Mouse (Mus musculus): ENCODE data around the gene Ptpn7. TPM values are rescaled to one million over a fixed set of nuclear protein-coding genes. Genes with fewer than 3 reads are reported as not detected.

The Ptpn7 gene
- total and polyA plus RNA-seq, 3 experiments = 202 to 215 TPM; not detected in 1

DNA sequence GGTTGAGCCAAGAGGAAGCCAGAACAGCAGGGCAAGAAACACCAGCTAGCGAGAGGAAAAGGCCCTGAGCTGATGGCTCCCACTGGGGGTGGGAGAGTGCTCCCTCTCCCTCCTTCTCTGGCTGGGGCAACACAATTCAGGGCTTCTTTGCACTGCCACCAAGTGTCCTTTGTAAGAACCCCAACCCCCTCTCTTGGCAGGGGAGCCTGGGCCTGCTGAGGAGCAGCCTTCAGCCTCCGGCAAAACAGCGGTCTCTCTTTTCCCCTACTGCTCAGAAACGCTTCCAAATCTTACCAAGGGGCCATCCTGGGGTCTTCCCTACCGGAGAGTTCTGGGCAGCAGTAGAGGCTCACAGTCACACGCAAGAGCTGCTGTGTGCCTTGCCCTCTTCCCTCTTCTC, 30.2 kb downstream of the Ptpn7 start:
- no peak overlapping the region for H3K27ac ChIP-seq (ENCODE audit: control insufficient read depth, low read depth, low read length)
- no peaks in the 10 kb centered on the region for H3K79me2 ChIP-seq (ENCODE audit: control insufficient read depth, insufficient read depth, low read length, poor library complexity)
- H3K9ac ChIP-seq (ENCODE audit: control insufficient read depth, low read depth, low read length, poor library complexity, severe bottlenecking) = no peak overlapping the region
- H3K4me1 ChIP-seq (ENCODE audit: control insufficient read depth in 1 of 2, insufficient read depth in 2 of 2, low read length in 2 of 2) = no peaks in the 10 kb centered on the region
- no peaks in the 10 kb centered on the region for H3K36me3 ChIP-seq (ENCODE audit: control insufficient read depth in 1 of 2, insufficient read depth in 2 of 2, low read length in 2 of 2)
- peaks cover 2 to 3% of the 10 kb centered on the region in 2 experiments; a peak in 3 of 4 replicates for H3K27me3 ChIP-seq (ENCODE audit: control insufficient read depth in 1 of 2, insufficient read depth in 2 of 2, low read length in 2 of 2)
- no peak overlapping the region for H3K4me3 ChIP-seq (ENCODE audit: control insufficient read depth in 1 of 2, insufficient read depth in 1 of 2, low read depth in 2 of 2, low read length in 2 of 2)
- no peak for TF ChIP-seq RCOR1 (IDR thresholded peaks at IDR 0.05; ENCODE audit: low read depth, low read length)
- no peak for TF ChIP-seq ZNF384 (IDR thresholded peaks at IDR 0.05; ENCODE audit: low read depth, low read length)
- no peak for TF ChIP-seq BHLHE40 (IDR thresholded peaks at IDR 0.05; ENCODE audit: borderline replicate concordance, low read depth, low read length)
- DNase-seq (ENCODE audit: low read depth, low spot score) = no peak
- no peaks in the 10 kb centered on the region for H3K9me3 ChIP-seq (replicated peaks; ENCODE audit: insufficient read depth, low read length)

DNA sequence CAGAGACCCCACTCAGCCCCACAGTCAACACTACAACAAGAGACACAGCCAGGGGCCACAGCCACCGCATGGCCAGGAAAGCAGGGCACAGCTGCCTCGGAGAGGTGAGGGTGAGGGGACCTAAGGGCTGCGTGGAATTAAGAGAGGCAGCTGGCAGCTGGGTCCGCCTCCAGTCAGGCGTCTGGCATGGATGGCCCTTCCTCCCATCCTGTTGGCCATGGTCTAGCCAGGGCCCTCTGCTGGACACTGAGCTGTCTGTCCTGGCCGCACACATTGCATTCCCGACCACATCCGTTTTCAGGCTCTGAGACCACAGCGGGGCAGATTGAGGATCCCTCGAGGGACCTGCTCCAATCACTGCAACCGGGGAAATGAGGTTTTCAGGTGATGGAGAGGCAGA, 34.9 kb downstream of the Ptpn7 start, which contains the start of gene Gpr37l1:
TSS of gene Gpr37l1 (minus strand) at position 247 of the 400 bp plus-strand sequence.
- Histone ChIP-seq H3K27ac (ENCODE audit: control insufficient read depth, low read depth, low read length) (no peak within 1 kb of the TSS), H3K4me3 (ENCODE audit: control insufficient read depth in 1 of 2, insufficient read depth in 1 of 2, low read depth in 2 of 2, low read length in 2 of 2) (no peak within 1 kb of the TSS), H3K9ac (ENCODE audit: control insufficient read depth, low read depth, low read length, poor library complexity, severe bottlenecking) (no peak within 1 kb of the TSS), H3K9me3 (replicated peaks; ENCODE audit: insufficient read depth, low read length) (no peaks in the 10 kb centered on the region), H3K27me3 (ENCODE audit: control insufficient read depth in 1 of 2, insufficient read depth in 2 of 2, low read length in 2 of 2) (peaks cover 3 to 4% of the 10 kb centered on the region in 2 experiments; a peak in 3 of 4 replicates), H3K79me2 (ENCODE audit: control insufficient read depth, insufficient read depth, low read length, poor library complexity) (no peaks in the 10 kb centered on the region), H3K36me3 (ENCODE audit: control insufficient read depth in 1 of 2, insufficient read depth in 2 of 2, low read length in 2 of 2) (no peaks in the 10 kb centered on the region), H3K4me1 (ENCODE audit: control insufficient read depth in 1 of 2, insufficient read depth in 2 of 2, low read length in 2 of 2) (no peaks in the 10 kb centered on the region)
- TF ChIP-seq MXI1 (IDR thresholded peaks at IDR 0.05; ENCODE audit: low read depth, low read length) = no peak
- no peak for TF ChIP-seq ZNF384 (IDR thresholded peaks at IDR 0.05; ENCODE audit: low read depth, low read length)
- TF ChIP-seq CHD2 (IDR thresholded peaks at IDR 0.05; ENCODE audit: low read length) = no peak
- no peak for TF ChIP-seq SMC3 (IDR thresholded peaks at IDR 0.05; ENCODE audit: low read depth, low read length)
- TF ChIP-seq MYB (IDR thresholded peaks at IDR 0.05; ENCODE audit: low read depth, low read length) = no peak
- no peak for TF ChIP-seq SIN3A (IDR thresholded peaks at IDR 0.05; ENCODE audit: low read length)
- TF ChIP-seq POLR2A (IDR thresholded peaks at IDR 0.05; ENCODE audit: control insufficient read depth in 1 of 2, insufficient read depth in 1 of 2, low read depth in 1 of 2, low read length in 2 of 2, poor library complexity in 1 of 2) = no peak
- no peak for TF ChIP-seq ZMIZ1 (IDR thresholded peaks at IDR 0.05; ENCODE audit: low read depth, low read length)
- TF ChIP-seq TCF12 (IDR thresholded peaks at IDR 0.05; ENCODE audit: low read depth, low read length) = no peak
- TF ChIP-seq JUND (IDR thresholded peaks at IDR 0.05; ENCODE audit: low read depth, low read length) = no peak
- no peak for TF ChIP-seq NELFE (IDR thresholded peaks at IDR 0.05; ENCODE audit: low read depth, low read length)
- no peak for TF ChIP-seq MEF2A (IDR thresholded peaks at IDR 0.05; ENCODE audit: extremely low read depth, insufficient replicate concordance, low read depth, low read length, poor library complexity, severe bottlenecking)
- TF ChIP-seq TAL1 (IDR thresholded peaks at IDR 0.05; ENCODE audit: low read length) = no peak
- TF ChIP-seq BHLHE40 (IDR thresholded peaks at IDR 0.05; ENCODE audit: borderline replicate concordance, low read depth, low read length) = no peak
- no peak for TF ChIP-seq E2F4 (IDR thresholded peaks at IDR 0.05; ENCODE audit: borderline replicate concordance, low read depth, low read length)
- DNase-seq (ENCODE audit: low read depth, low spot score) = no peak
